Mouse (Mus musculus): ENCODE results near the gene Zfp13. TPM values are rescaled to one million over a fixed set of nuclear protein-coding genes. Genes with fewer than 3 reads are reported as not detected.

Zfp13 gene
- polyA plus RNA-seq, 2 experiments = 16.2 to 27.6 TPM

GRCm38 (mm10) chr17:23553634-23554120 lies 45.6 kb downstream of the Zfp13 start:
- H3K4me1 ChIP-seq (ENCODE audit: control insufficient read depth, insufficient read depth, low read length) = 0 out of 2 replicates have a peak, but pooled peaks cover 11% of the 10 kb centered on the region
- H3K27me3 ChIP-seq (ENCODE audit: control insufficient read depth, insufficient read depth, low read length) = no peaks in the 10 kb centered on the region
- H3K4me3 ChIP-seq (replicated peaks; ENCODE audit: low read length) = no peak overlapping the region
- no peak for TF ChIP-seq POLR2A (IDR thresholded peaks at IDR 0.05; ENCODE audit: borderline replicate concordance, extremely low read depth, insufficient read depth, insufficient read length)
- H3K27ac ChIP-seq (replicated peaks; ENCODE audit: low read depth, low read length) = no peak overlapping the region
- WGBS = 79% methylated on average over 1 of the region's 1 CpGs
- ATAC-seq (ENCODE audit: low FRiP score, low read depth) (no peak), DNase-seq (ENCODE audit: low spot score) (no peak)
- H3K9ac ChIP-seq (ENCODE audit: low read depth, low read length, severe bottlenecking) = no peak overlapping the region
- peaks cover 35% of the 10 kb centered on the region for H3K36me3 ChIP-seq (ENCODE audit: control insufficient read depth, insufficient read depth, low read length)
- H3K4me2 ChIP-seq (replicated peaks; ENCODE audit: low read depth, low read length, severe bottlenecking) = no peak overlapping the region
- no peaks in the 10 kb centered on the region for H3K9me3 ChIP-seq (ENCODE audit: control insufficient read depth, low read length)

- DNase-seq (ENCODE audit: low spot score) (no peak), ATAC-seq (ENCODE audit: low FRiP score, low read depth) (no peak)
- no peaks in the 10 kb centered on the region for H3K27me3 ChIP-seq (ENCODE audit: control insufficient read depth, insufficient read depth, low read length)
- H3K9ac ChIP-seq (ENCODE audit: low read depth, low read length, severe bottlenecking) = no peak overlapping the region
- H3K4me1 ChIP-seq (ENCODE audit: control insufficient read depth, insufficient read depth, low read length) = 0 out of 2 replicates have a peak, but pooled peaks cover 11% of the 10 kb centered on the region
- no peak for TF ChIP-seq POLR2A (IDR thresholded peaks at IDR 0.05; ENCODE audit: borderline replicate concordance, extremely low read depth, insufficient read depth, insufficient read length)
- no peaks in the 10 kb centered on the region for H3K9me3 ChIP-seq (ENCODE audit: control insufficient read depth, low read length)
- no peak overlapping the region for H3K4me2 ChIP-seq (replicated peaks; ENCODE audit: low read depth, low read length, severe bottlenecking)
- H3K27ac ChIP-seq (replicated peaks; ENCODE audit: low read depth, low read length) = no peak overlapping the region
- H3K4me3 ChIP-seq (replicated peaks; ENCODE audit: low read length) = no peak overlapping the region
- H3K36me3 ChIP-seq (ENCODE audit: control insufficient read depth, insufficient read depth, low read length) = peaks cover 29% of the 10 kb centered on the region
- WGBS = 86% methylated on average over 8 of the region's 8 CpGs
These were observed 46.2 kb downstream of the Zfp13 start for GRCm38 (mm10) chr17:23552896-23553633.

- H3K27me3 ChIP-seq (ENCODE audit: control insufficient read depth, insufficient read depth, low read length) = no peaks in the 10 kb centered on the region
- no peak overlapping the region for H3K9ac ChIP-seq (ENCODE audit: low read depth, low read length, severe bottlenecking)
- no peak overlapping the region for H3K4me2 ChIP-seq (replicated peaks; ENCODE audit: low read depth, low read length, severe bottlenecking)
- no peak for ATAC-seq (ENCODE audit: low FRiP score, low read depth)
- no peak overlapping the region for H3K27ac ChIP-seq (replicated peaks; ENCODE audit: low read depth, low read length)
- 68% methylated on average over 5 of the region's 5 CpGs for WGBS
- H3K4me3 ChIP-seq (replicated peaks; ENCODE audit: low read length) = no peak overlapping the region
- 0 out of 2 replicates have a peak, but pooled peaks cover 11% of the 10 kb centered on the region for H3K4me1 ChIP-seq (ENCODE audit: control insufficient read depth, insufficient read depth, low read length)
- no peak for DNase-seq (ENCODE audit: low spot score)
- no peaks in the 10 kb centered on the region for H3K9me3 ChIP-seq (ENCODE audit: control insufficient read depth, low read length)
- H3K36me3 ChIP-seq (ENCODE audit: control insufficient read depth, insufficient read depth, low read length) = peaks cover 18% of the 10 kb centered on the region
- TF ChIP-seq POLR2A (IDR thresholded peaks at IDR 0.05; ENCODE audit: borderline replicate concordance, extremely low read depth, insufficient read depth, insufficient read length) = no peak
These were observed 47.3 kb downstream of the Zfp13 start for GRCm38 (mm10) chr17:23551963-23552362.

- H3K4me1 ChIP-seq (ENCODE audit: control insufficient read depth, insufficient read depth, low read length) = 0 out of 2 replicates have a peak, but pooled peaks cover 11% of the 10 kb centered on the region
- H3K4me2 ChIP-seq (replicated peaks; ENCODE audit: low read depth, low read length, severe bottlenecking) = peak overlapping the region; percentile 76
- no peaks in the 10 kb centered on the region for H3K9me3 ChIP-seq (ENCODE audit: control insufficient read depth, low read length)
- H3K4me3 ChIP-seq (replicated peaks; ENCODE audit: low read length) = peak overlapping the region; percentile 63
- H3K27ac ChIP-seq (replicated peaks; ENCODE audit: low read depth, low read length) = no peak overlapping the region; the same call in 1 of the 2 replicates
- DNase-seq (ENCODE audit: low spot score) = no peak
- TF ChIP-seq POLR2A (IDR thresholded peaks at IDR 0.05; ENCODE audit: borderline replicate concordance, extremely low read depth, insufficient read depth, insufficient read length) = no peak
- no peaks in the 10 kb centered on the region for H3K27me3 ChIP-seq (ENCODE audit: control insufficient read depth, insufficient read depth, low read length)
- peaks cover 13% of the 10 kb centered on the region for H3K36me3 ChIP-seq (ENCODE audit: control insufficient read depth, insufficient read depth, low read length)
- no peak for ATAC-seq (ENCODE audit: low FRiP score, low read depth)
- peak overlapping the region; percentile 64; the same call in 1 of the 2 replicates for H3K9ac ChIP-seq (ENCODE audit: low read depth, low read length, severe bottlenecking)
These were observed 47.9 kb downstream of the Zfp13 start for GRCm38 (mm10) chr17:23551416-23551815.

DNA sequence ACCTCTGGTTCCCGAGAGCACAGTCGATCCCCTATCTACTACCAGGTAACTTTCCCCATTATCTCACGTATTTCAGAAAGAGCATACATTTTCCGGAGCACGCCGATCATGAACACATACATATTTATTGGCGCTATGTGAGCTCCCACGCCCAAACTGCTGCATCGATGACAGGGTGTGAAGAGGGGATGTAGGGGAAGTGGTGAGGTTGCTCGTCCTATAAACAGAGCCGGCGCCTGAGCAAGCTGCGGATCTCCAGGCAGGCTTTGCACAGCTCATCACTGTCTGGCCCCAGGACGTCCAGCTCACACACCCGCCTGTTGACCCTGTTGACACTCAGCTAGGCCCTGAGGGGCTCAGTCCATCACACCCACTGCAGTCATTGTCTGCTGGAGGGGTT lies 48.4 kb downstream of the Zfp13 start:
- H3K4me1 ChIP-seq (ENCODE audit: control insufficient read depth, insufficient read depth, low read length) = 0 out of 2 replicates have a peak, but pooled peaks cover 11% of the 10 kb centered on the region
- H3K4me3 ChIP-seq (replicated peaks; ENCODE audit: low read length) = peak overlapping the region; percentile 63
- peak overlapping the region; percentile 64 for H3K9ac ChIP-seq (ENCODE audit: low read depth, low read length, severe bottlenecking)
- no peak for TF ChIP-seq POLR2A (IDR thresholded peaks at IDR 0.05; ENCODE audit: borderline replicate concordance, extremely low read depth, insufficient read depth, insufficient read length)
- no peaks in the 10 kb centered on the region for H3K27me3 ChIP-seq (ENCODE audit: control insufficient read depth, insufficient read depth, low read length)
- H3K27ac ChIP-seq (replicated peaks; ENCODE audit: low read depth, low read length) = peak overlapping the region; percentile 34
- H3K36me3 ChIP-seq (ENCODE audit: control insufficient read depth, insufficient read depth, low read length) = peaks cover 7% of the 10 kb centered on the region; the same call in 1 of the 2 replicates
- DNase-seq (ENCODE audit: low spot score) = no peak
- 2% methylated on average over 15 of the region's 15 CpGs for WGBS
- H3K4me2 ChIP-seq (replicated peaks; ENCODE audit: low read depth, low read length, severe bottlenecking) = peak overlapping the region; percentile 76
- ATAC-seq (ENCODE audit: low FRiP score, low read depth) = no peak
- no peaks in the 10 kb centered on the region for H3K9me3 ChIP-seq (ENCODE audit: control insufficient read depth, low read length)

All from limb, embryonic 14.5 days (tissue).